Mouse (Mus musculus) lung, adult 2 months (tissue): Measurements from ENCODE around the gene Ncbp3. TPM values are rescaled to one million over a fixed set of nuclear protein-coding genes. Genes with fewer than 3 reads are reported as not detected.

Source experiments
- DNase-seq: peaks from one replicate; pipeline ENCODE4 v3.0.0; 2022
- H3K4me1 ChIP-seq: fragments of 200-500 bp; 2 replicates; pipeline ENCODE4 v1.6.1; 2011; ENCODE audit warnings: low read length; ENCODE audit not compliant: control insufficient read depth, insufficient read depth
- H3K4me3 ChIP-seq: fragments of 200-500 bp; replicated peaks from 2 replicates; pipeline ENCODE3; 2011; ENCODE audit warnings: low read depth, mild to moderate bottlenecking, control low read depth, low read length; ENCODE audit errors: extremely low read depth
- CTCF ChIP-seq: fragments of 200-500 bp; IDR thresholded peaks from 2 replicates; pipeline ENCODE4 v1.5.1; 2011; ENCODE audit warnings: mild to moderate bottlenecking, low read length, control low read depth; ENCODE audit not compliant: insufficient read depth
- POLR2A ChIP-seq: fragments of 200-500 bp; IDR thresholded peaks from 2 replicates; pipeline ENCODE4 v1.6.1; 2011; ENCODE audit warnings: low read depth, mild to moderate bottlenecking, control low read depth, low read length, borderline replicate concordance; ENCODE audit errors: extremely low read depth
- WGBS: fragments of 180-500 bp; shearing (Covaris S2); methylation state at CpG from one replicate; pipeline ENCODE4 v1.1.7; 2018; 5-methylcytosine and 5-hydroxymethylcytosine counted together
- polyA plus RNA-seq: library from polyadenylated mRNA; depleted of rRNA; stranded (reverse); fragments of >200 nt; gene quantifications from 2 replicates; pipeline ENCODE4 v1.2.3, GENCODE M21; 2012; rRNA removed

The Ncbp3 gene
- 1.7 and 3.6 TPM in 2 replicates for polyA plus RNA-seq

DNA sequence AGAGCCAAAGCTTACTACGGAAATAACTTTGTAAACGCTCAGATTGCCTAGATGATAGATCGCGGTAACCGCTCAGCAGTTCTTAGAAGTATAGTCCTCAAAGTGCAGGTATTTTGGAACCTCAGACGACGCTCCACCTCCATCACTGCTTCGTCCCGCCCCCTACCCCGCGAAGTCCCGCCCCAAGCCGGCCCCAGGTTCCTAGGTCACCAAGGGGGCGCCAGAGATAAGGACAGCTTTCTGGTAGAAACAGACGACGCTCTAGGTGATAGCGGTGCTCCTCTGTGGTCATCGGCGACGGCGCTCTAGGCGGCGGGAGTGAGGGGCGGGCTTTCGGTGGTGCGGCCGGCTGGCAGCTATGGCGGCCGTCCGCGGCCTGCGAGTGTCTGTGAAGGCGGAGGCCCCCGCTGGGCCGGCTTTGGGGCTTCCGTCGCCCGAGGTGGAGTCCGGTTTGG lies at the start of gene Ncbp3:
TSS of gene Ncbp3 (plus strand) at position 242 of the 455 bp plus-strand sequence.
- under 1% methylated on average over 39 of the region's 39 CpGs for WGBS
- Histone ChIP-seq H3K4me3 (peak within 1 kb of the TSS; percentile 81), H3K4me1 (peaks cover 4% of the 10 kb centered on the region)
- peak; percentile 47 for TF ChIP-seq CTCF
- TF ChIP-seq POLR2A, result peak; percentile 44; the same call in 1 of the 2 replicates
- DNase-seq, result peak; percentile 92

DNA sequence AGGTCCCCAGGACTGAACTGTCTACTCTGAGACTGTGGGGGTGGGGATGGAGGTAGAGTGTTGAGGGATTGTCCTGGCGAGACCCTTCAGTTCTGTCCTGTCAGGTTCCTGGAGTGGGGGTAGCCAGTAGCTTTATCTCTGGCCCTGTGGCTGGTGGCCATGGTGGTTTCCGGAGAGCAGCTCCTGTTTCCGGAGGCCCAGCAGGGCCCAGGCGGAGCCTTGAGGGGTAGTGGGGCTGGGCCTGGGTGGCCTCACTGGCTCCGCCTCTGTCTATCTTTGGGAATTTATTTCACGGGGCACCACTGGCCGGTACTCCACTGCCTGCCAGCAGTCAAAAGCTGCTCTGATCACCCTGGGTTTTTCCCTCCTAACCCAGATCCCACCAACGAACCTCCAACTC lies 48.8 kb upstream of the Ncbp3 start, which contains the start of gene P2rx1:
TSS of gene P2rx1 (plus strand) at position 333 of the 400 bp plus-strand sequence.
- peaks cover 5% of the 10 kb centered on the region; the same call in 1 of the 2 replicates for H3K4me1 ChIP-seq
- DNase-seq, result no peak
- no peak within 1 kb of the TSS for H3K4me3 ChIP-seq
- 30% methylated on average over 8 of the region's 8 CpGs for WGBS
- TF ChIP-seq POLR2A, result no peak
- no peak for TF ChIP-seq CTCF

DNA sequence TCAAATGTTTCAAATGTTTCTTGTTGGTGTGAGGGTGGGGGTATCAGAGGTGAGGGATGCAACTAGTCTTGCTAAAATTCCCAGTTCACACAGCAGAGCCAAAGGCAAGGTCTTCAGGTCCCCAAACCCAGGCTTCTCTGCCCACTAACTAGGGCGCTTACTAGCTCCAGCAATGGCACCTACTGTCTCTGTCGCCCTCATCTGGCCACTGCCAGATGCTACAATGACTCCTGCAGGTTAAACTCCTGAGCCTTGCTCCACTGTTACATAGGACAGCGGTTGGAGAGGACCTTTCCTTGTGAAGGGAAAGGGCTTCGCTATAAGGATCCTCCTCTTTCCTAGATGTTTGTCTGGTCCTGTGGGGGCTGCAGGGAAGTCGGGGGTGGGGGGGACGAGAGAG lies 46.6 kb upstream of the Ncbp3 start:
- peaks cover 5% of the 10 kb centered on the region; the same call in 1 of the 2 replicates for H3K4me1 ChIP-seq
- no peak for TF ChIP-seq POLR2A
- peak; percentile 99 for TF ChIP-seq CTCF
- H3K4me3 ChIP-seq, result no peak overlapping the region
- WGBS, result 17% methylated on average over 6 of the region's 6 CpGs
- DNase-seq, result peak; percentile 75

DNA sequence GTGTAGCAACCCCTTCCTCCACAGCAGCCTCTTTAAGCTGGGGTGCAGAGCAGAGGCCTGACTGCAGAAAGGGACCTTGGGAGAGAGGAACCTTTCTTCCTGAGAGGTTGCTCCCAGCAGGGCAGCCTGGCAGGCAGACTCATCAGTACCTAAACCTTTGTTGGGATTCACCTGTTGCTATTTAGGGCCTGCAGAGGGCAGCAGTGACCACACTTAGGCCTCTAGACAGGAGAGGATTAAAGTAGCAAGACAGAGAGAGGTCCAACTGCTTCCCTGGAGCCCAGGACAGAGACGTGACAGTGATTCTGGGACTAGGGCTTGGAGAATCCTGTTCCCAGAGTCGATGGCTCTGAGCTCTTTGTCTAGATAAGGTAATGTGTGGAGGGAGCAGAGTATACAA lies 41.2 kb upstream of the Ncbp3 start:
- 3% methylated on average over 2 of the region's 2 CpGs for WGBS
- DNase-seq, result peak; percentile 64

DNA sequence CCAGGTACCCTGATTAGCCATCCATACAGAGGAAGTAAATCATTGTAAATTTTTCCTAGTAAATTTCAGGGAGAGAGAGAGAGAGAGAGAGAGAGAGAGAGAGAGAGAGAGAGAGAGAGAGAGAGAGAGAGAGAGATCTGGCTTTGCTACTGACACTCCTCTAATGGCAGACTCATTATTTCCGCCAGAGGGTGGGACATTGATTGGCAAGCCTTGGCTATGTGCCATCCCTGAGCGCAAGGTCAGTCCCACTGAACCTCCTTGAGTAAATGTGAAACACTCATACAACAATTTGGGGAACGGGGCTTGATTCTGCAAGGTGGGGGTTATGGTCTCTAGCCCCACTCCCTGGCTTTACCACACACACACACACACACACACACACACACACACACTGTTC lies 40.5 kb upstream of the Ncbp3 start:
- H3K4me1 ChIP-seq, result no peaks in the 10 kb centered on the region
- DNase-seq, result no peak
- WGBS, result 49% methylated on average over 3 of the region's 3 CpGs
- TF ChIP-seq POLR2A (no peak), CTCF (no peak)
- H3K4me3 ChIP-seq, result no peak overlapping the region

More for the DNA sequence above, 41.2 kb upstream of the Ncbp3 start:
- TF ChIP-seq POLR2A (no peak), CTCF (peak; percentile 87)
- Histone ChIP-seq H3K4me1 (no peaks in the 10 kb centered on the region), H3K4me3 (no peak overlapping the region)

DNA sequence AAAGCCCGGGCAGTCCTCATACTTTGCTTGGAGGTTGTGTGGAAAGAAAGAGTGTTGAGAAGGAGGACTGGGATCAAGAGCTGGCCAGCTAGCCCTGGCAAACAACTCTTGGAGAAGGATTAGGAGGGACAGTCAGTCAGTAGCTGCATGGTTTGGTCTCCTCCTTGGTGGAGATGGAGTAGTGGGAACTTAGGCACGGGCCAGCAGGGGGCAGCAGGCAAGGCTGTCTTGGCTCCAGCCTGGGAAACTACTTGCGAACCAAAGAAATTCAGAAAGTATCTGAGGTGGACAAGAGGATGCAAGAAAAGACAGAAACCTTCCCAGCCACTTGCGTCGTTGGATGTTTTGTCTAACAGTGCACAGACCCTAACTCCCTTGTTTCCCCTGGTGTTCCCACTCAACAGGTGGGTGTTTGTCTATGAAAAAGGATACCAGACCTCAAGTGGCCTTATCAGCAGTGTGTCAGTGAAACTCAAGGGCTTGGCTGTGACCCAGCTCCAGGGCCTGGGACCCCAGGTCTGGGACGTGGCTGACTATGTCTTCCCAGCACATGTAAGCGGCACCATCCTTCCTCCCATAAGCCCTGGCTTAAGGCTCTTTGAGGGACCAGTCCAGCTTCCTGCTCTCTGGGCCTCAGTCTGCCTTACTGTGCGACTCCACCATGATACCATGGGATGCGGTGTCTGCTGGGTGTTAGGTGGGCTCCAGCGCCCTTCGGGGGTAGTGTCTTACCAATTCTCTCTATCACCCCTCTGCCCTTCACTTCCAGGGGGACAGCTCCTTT lies 39.7 kb upstream of the Ncbp3 start:
- TF ChIP-seq CTCF (peak; percentile 86), POLR2A (no peak)
- no peaks in the 10 kb centered on the region for H3K4me1 ChIP-seq
- 55% methylated on average over 11 of the region's 11 CpGs for WGBS
- no peak overlapping the region for H3K4me3 ChIP-seq
- peak; percentile 65 for DNase-seq

DNA sequence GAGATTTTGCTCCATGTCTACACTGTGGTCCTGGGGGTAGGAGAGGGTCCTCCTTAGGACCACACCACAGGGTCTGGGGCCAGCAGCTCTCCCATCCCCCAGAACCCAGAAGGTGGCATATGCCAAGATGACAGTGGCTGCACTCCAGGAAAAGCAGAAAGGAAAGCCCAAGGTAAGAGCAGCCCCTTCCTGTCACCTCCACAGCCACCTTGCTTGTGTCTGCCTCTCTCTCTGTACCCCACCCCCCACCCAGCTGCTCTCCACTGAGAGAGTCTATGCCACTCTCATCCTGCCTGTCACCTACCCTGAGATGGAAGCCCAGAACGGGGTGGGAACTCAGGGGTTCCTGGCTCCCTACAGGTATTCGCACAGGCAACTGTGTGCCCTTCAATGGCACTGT lies 38.8 kb upstream of the Ncbp3 start:
- Histone ChIP-seq H3K4me3 (no peak overlapping the region), H3K4me1 (no peaks in the 10 kb centered on the region)
- no peak for TF ChIP-seq CTCF
- TF ChIP-seq POLR2A, result no peak
- 69% methylated on average over 2 of the region's 2 CpGs for WGBS
- DNase-seq, result no peak

DNA sequence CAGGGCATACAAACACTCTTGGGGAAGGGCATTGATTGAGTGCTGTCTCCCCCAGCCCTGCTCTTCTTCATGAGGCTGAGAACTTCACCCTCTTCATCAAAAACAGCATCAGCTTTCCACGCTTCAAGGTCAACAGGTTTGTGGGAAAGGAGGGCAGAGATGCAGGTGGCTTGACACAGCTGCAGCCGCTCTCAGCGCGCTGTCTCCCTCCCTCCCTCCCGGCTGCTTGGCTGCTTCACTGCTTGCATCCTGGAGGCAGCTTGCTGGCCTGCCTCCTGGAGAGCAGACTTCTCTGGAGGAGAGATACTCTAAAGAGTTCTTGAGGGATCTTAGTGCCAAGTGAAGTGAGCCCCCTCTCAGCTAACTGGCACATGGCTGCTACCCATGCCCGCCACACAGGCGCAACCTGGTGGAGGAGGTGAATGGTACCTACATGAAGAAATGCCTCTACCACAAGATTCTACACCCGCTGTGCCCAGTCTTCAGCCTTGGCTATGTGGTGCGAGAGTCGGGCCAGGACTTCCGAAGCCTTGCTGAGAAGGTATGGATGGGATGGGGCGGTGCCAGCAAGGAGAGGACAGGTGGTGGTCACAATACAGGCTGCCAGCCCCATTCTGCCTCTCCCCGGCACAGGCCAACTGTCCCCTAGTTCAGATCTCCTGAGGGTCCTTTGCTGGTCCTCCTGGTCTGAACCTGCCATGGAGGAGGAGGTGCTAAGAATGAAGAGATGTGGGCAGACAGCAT lies 37.9 kb upstream of the Ncbp3 start:
- H3K4me3 ChIP-seq, result no peak overlapping the region
- H3K4me1 ChIP-seq, result no peaks in the 10 kb centered on the region
- WGBS, result 68% methylated on average over 13 of the region's 13 CpGs
- TF ChIP-seq CTCF, result no peak
- no peak for DNase-seq

DNA sequence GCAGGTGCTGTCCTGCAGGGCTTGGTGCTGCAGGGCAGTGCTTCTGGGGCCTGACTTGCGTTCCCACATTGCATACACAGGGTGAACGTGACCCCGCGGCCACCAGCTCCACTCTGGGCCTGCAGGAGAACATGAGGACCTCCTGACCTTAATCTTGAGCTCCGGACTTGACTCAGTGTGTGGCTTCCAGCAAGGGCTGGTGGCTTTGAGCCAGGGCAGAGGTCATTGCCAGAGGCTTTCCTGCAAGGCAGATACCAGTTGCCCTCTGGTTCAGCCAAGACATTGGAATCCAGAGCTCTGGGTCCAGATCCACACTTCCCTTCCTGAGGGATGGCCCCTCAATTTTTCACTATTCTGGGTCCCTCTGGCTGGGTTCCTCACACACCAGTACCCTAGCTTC lies 33.6 kb upstream of the Ncbp3 start:
- Histone ChIP-seq H3K4me1 (peaks cover 5% of the 10 kb centered on the region), H3K4me3 (no peak overlapping the region)
- WGBS, result 74% methylated on average over 5 of the region's 5 CpGs
- TF ChIP-seq CTCF (no peak), POLR2A (no peak)
- peak; percentile 37 for DNase-seq
